Mouse (Mus musculus): Measurements from ENCODE around the gene Clec4a2. TPM values are rescaled to one million over a fixed set of nuclear protein-coding genes. Genes with fewer than 3 reads are reported as not detected.
"Not testable (repeated sequence)": the region's sequence is repeated elsewhere in the genome, so short reads cannot be mapped to it uniquely, and the experiment has no call there.

Gene Clec4a2
- polyA plus RNA-seq (2014; fragmentation: Nextera tagmentation; extraction: Ambion mirVana): 0.89 and 2.5 TPM in 2 replicates

DNA sequence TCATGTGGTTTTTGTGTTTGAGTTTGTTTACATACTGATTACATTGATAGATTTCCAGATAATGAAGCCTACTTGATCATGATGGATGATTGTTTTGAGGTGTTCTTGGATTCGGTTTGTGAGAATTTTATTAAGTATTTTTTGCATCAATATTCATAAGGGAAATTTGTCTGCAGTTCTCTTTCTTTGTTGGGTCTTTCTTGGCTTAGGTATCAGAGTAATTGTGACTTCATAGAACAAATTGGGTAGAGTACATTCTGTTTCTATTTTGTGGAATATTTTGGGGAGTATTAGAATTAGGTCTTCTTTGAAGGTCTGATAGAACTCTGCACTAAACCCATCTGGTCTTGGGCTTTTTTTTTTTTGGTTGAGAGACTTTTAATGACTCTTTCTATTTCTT lies at the start of gene Clec4a2:
TSS of gene Clec4a2 (plus strand) at position 301 of the 400 bp plus-strand sequence.
- H3K9ac ChIP-seq (ENCODE audit: low read length); DNase-seq (ENCODE audit: low spot score, missing footprints); H3K27ac ChIP-seq (ENCODE audit: low read depth, low read length); ATAC-seq (ENCODE audit: low FRiP score); H3K4me1 ChIP-seq (ENCODE audit: control insufficient read depth, insufficient read depth, low read length); H3K4me2 ChIP-seq; H3K4me3 ChIP-seq (ENCODE audit: low read depth, low read length); H3K27me3 ChIP-seq (ENCODE audit: control insufficient read depth, insufficient read depth, low read length); H3K9me3 ChIP-seq (ENCODE audit: control insufficient read depth, low read length); H3K36me3 ChIP-seq (ENCODE audit: control insufficient read depth, insufficient read depth, low read length): not testable (repeated sequence)
- WGBS: 69% methylated on average over 1 of the region's 1 CpGs

- Histone ChIP-seq H3K36me3 (ENCODE audit: control insufficient read depth, insufficient read depth, low read length) (no peaks in the 10 kb centered on the region), H3K4me3 (ENCODE audit: low read depth, low read length) (no peak overlapping the region), H3K4me1 (ENCODE audit: control insufficient read depth, insufficient read depth, low read length) (no peaks in the 10 kb centered on the region), H3K4me2 (no peak overlapping the region), H3K9ac (ENCODE audit: low read length) (no peak overlapping the region), H3K9me3 (ENCODE audit: control insufficient read depth, low read length) (no peaks in the 10 kb centered on the region), H3K27ac (ENCODE audit: low read depth, low read length) (no peak overlapping the region), H3K27me3 (ENCODE audit: control insufficient read depth, insufficient read depth, low read length) (no peaks in the 10 kb centered on the region)
- ATAC-seq (ENCODE audit: low FRiP score): no peak
- DNase-seq (ENCODE audit: low spot score, missing footprints): no peak
- WGBS: 88% methylated on average over 4 of the region's 4 CpGs
These were observed 10.9 kb upstream of the Clec4a2 start for GRCm38 (mm10) chr6:123095125-123095843.

GRCm38 (mm10) chr6:123123195-123123594 lies 17.0 kb downstream of the Clec4a2 start:
- H3K4me2 ChIP-seq: no peak overlapping the region
- H3K4me1 ChIP-seq (ENCODE audit: control insufficient read depth, insufficient read depth, low read length): no peaks in the 10 kb centered on the region
- 77% methylated on average over 3 of the region's 3 CpGs for WGBS
- no peak for ATAC-seq (ENCODE audit: low FRiP score)
- no peak overlapping the region for H3K4me3 ChIP-seq (ENCODE audit: low read depth, low read length)
- H3K36me3 ChIP-seq (ENCODE audit: control insufficient read depth, insufficient read depth, low read length): no peaks in the 10 kb centered on the region
- no peaks in the 10 kb centered on the region for H3K9me3 ChIP-seq (ENCODE audit: control insufficient read depth, low read length)
- H3K27me3 ChIP-seq (ENCODE audit: control insufficient read depth, insufficient read depth, low read length): no peaks in the 10 kb centered on the region
- DNase-seq (ENCODE audit: low spot score, missing footprints): no peak
- no peak overlapping the region for H3K27ac ChIP-seq (ENCODE audit: low read depth, low read length)
- H3K9ac ChIP-seq (ENCODE audit: low read length): no peak overlapping the region

- no peak overlapping the region for H3K27ac ChIP-seq (ENCODE audit: low read depth, low read length)
- H3K36me3 ChIP-seq (ENCODE audit: control insufficient read depth, insufficient read depth, low read length): no peaks in the 10 kb centered on the region
- DNase-seq (ENCODE audit: low spot score, missing footprints) (no peak), ATAC-seq (ENCODE audit: low FRiP score) (no peak)
- H3K27me3 ChIP-seq (ENCODE audit: control insufficient read depth, insufficient read depth, low read length): no peaks in the 10 kb centered on the region
- no peaks in the 10 kb centered on the region for H3K9me3 ChIP-seq (ENCODE audit: control insufficient read depth, low read length)
- no peaks in the 10 kb centered on the region for H3K4me1 ChIP-seq (ENCODE audit: control insufficient read depth, insufficient read depth, low read length)
- no peak overlapping the region for H3K9ac ChIP-seq (ENCODE audit: low read length)
- 79% methylated on average over 1 of the region's 1 CpGs for WGBS
- H3K4me3 ChIP-seq (ENCODE audit: low read depth, low read length): no peak overlapping the region
- no peak overlapping the region for H3K4me2 ChIP-seq
These were observed 20.9 kb downstream of the Clec4a2 start for GRCm38 (mm10) chr6:123127173-123127572.

GRCm38 (mm10) chr6:123137766-123138526 lies 31.7 kb downstream of the Clec4a2 start:
- not testable (repeated sequence) for DNase-seq (ENCODE audit: low spot score, missing footprints); H3K9ac ChIP-seq (ENCODE audit: low read length); H3K27me3 ChIP-seq (ENCODE audit: control insufficient read depth, insufficient read depth, low read length); H3K27ac ChIP-seq (ENCODE audit: low read depth, low read length); H3K4me2 ChIP-seq; H3K4me1 ChIP-seq (ENCODE audit: control insufficient read depth, insufficient read depth, low read length); H3K4me3 ChIP-seq (ENCODE audit: low read depth, low read length); ATAC-seq (ENCODE audit: low FRiP score); H3K9me3 ChIP-seq (ENCODE audit: control insufficient read depth, low read length); H3K36me3 ChIP-seq (ENCODE audit: control insufficient read depth, insufficient read depth, low read length)
- 72% methylated on average over 29 of the region's 29 CpGs for WGBS

DNA sequence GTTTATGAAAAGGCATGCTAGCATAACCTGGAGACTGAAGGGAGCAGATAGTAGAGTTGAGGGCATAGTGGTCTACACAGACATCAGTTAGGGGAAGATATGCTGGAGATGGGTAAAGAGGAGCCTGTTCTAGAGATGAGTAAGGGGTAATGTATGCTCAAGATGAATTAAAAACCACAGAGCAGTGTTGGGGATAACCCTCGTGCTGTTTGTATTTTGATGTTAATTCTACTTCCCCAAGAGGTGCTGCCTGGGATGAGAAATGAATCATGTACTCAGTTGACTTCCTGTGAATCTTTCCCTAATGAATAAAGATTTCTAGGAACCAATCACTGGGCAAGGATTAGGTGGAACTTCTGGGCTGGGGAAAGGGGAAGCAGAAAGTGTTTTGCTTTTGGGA lies 63.9 kb downstream of the Clec4a2 start:
- no peaks in the 10 kb centered on the region for H3K27me3 ChIP-seq (ENCODE audit: control insufficient read depth, insufficient read depth, low read length)
- DNase-seq (ENCODE audit: low spot score, missing footprints) (no peak), ATAC-seq (ENCODE audit: low FRiP score) (no peak)
- H3K4me2 ChIP-seq: no peak overlapping the region
- H3K4me1 ChIP-seq (ENCODE audit: control insufficient read depth, insufficient read depth, low read length): no peaks in the 10 kb centered on the region
- no peak overlapping the region for H3K9ac ChIP-seq (ENCODE audit: low read length)
- WGBS: 54% methylated on average over 1 of the region's 1 CpGs
- H3K27ac ChIP-seq (ENCODE audit: low read depth, low read length): no peak overlapping the region
- no peak overlapping the region for H3K4me3 ChIP-seq (ENCODE audit: low read depth, low read length)
- H3K36me3 ChIP-seq (ENCODE audit: control insufficient read depth, insufficient read depth, low read length): no peaks in the 10 kb centered on the region
- no peaks in the 10 kb centered on the region for H3K9me3 ChIP-seq (ENCODE audit: control insufficient read depth, low read length)

- no peak overlapping the region for H3K4me2 ChIP-seq
- no peaks in the 10 kb centered on the region for H3K36me3 ChIP-seq (ENCODE audit: control insufficient read depth, insufficient read depth, low read length)
- H3K9ac ChIP-seq (ENCODE audit: low read length): no peak overlapping the region
- no peak for DNase-seq (ENCODE audit: low spot score, missing footprints)
- ATAC-seq (ENCODE audit: low FRiP score): no peak
- H3K27ac ChIP-seq (ENCODE audit: low read depth, low read length): no peak overlapping the region
- no peak overlapping the region for H3K4me3 ChIP-seq (ENCODE audit: low read depth, low read length)
- H3K4me1 ChIP-seq (ENCODE audit: control insufficient read depth, insufficient read depth, low read length): no peaks in the 10 kb centered on the region
- no peaks in the 10 kb centered on the region for H3K9me3 ChIP-seq (ENCODE audit: control insufficient read depth, low read length)
- H3K27me3 ChIP-seq (ENCODE audit: control insufficient read depth, insufficient read depth, low read length): no peaks in the 10 kb centered on the region
These were observed 64.8 kb downstream of the Clec4a2 start for GRCm38 (mm10) chr6:123171040-123171439.

GRCm38 (mm10) chr6:123172593-123172992 lies 66.4 kb downstream of the Clec4a2 start, which contains the start of gene Clec4b2:
TSS of gene Clec4b2 (plus strand) at chr6:123172893.
- DNase-seq (ENCODE audit: low spot score, missing footprints) (no peak), ATAC-seq (ENCODE audit: low FRiP score) (no peak)
- Histone ChIP-seq H3K27me3 (ENCODE audit: control insufficient read depth, insufficient read depth, low read length) (no peaks in the 10 kb centered on the region), H3K4me1 (ENCODE audit: control insufficient read depth, insufficient read depth, low read length) (no peaks in the 10 kb centered on the region), H3K36me3 (ENCODE audit: control insufficient read depth, insufficient read depth, low read length) (no peaks in the 10 kb centered on the region), H3K4me2 (no peak within 1 kb of the TSS), H3K9ac (ENCODE audit: low read length) (no peak within 1 kb of the TSS), H3K27ac (ENCODE audit: low read depth, low read length) (no peak within 1 kb of the TSS), H3K4me3 (ENCODE audit: low read depth, low read length) (no peak within 1 kb of the TSS), H3K9me3 (ENCODE audit: control insufficient read depth, low read length) (no peaks in the 10 kb centered on the region)
- WGBS: 90% methylated on average over 4 of the region's 4 CpGs

DNA sequence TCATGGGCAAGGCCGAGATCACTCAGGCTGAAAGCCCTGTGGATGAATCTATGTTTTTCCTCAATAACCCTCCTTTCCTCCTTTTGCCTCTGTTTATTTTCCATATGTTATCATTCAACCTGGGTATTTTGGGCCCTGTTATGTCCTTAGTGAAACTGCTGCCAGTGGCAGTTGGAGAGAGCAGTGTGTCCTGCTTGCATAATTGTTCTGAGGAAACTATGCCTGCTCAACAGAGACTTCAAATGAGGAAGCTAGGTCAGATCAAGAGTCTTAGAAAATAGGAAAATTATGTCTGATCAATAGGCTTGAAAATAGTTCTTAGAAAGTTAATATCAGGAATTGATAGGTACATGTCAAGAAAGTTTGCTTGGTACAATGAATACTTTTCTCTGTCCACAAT lies 69.3 kb downstream of the Clec4a2 start:
- H3K4me2 ChIP-seq: no peak overlapping the region
- H3K9ac ChIP-seq (ENCODE audit: low read length): no peak overlapping the region
- no peak overlapping the region for H3K4me3 ChIP-seq (ENCODE audit: low read depth, low read length)
- 81% methylated on average over 1 of the region's 1 CpGs for WGBS
- ATAC-seq (ENCODE audit: low FRiP score) (no peak), DNase-seq (ENCODE audit: low spot score, missing footprints) (no peak)
- no peaks in the 10 kb centered on the region for H3K27me3 ChIP-seq (ENCODE audit: control insufficient read depth, insufficient read depth, low read length)
- no peaks in the 10 kb centered on the region for H3K36me3 ChIP-seq (ENCODE audit: control insufficient read depth, insufficient read depth, low read length)
- no peaks in the 10 kb centered on the region for H3K9me3 ChIP-seq (ENCODE audit: control insufficient read depth, low read length)
- H3K27ac ChIP-seq (ENCODE audit: low read depth, low read length): no peak overlapping the region
- H3K4me1 ChIP-seq (ENCODE audit: control insufficient read depth, insufficient read depth, low read length): no peaks in the 10 kb centered on the region
